Mouse (Mus musculus): ENCODE results near the gene Hoxa13. TPM values are rescaled to one million over a fixed set of nuclear protein-coding genes. Genes with fewer than 3 reads are reported as not detected.

Gene Hoxa13
- total RNA-seq, 2 experiments from 2014 or later: not detected

GRCm38 (mm10) chr6:52234428-52235140 lies 26.1 kb downstream of the Hoxa13 start:
- no peak for DNase-seq

- no peak for DNase-seq
These were observed 26.9 kb downstream of the Hoxa13 start for GRCm38 (mm10) chr6:52233546-52234427.

- no peak for DNase-seq
These were observed 27.6 kb downstream of the Hoxa13 start for GRCm38 (mm10) chr6:52232984-52233545.

GRCm38 (mm10) chr6:52232568-52232965 lies 28.1 kb downstream of the Hoxa13 start:
- DNase-seq: no peak

GRCm38 (mm10) chr6:52231885-52232567 lies 28.7 kb downstream of the Hoxa13 start:
- no peak for DNase-seq

- DNase-seq: no peak
These were observed 30.0 kb downstream of the Hoxa13 start, which contains the start of gene Hoxa9 for GRCm38 (mm10) chr6:52230516-52231165. Gene Hoxa9, minus strand, starts transcription at chr6:52231089.

- DNase-seq: no peak
These were observed 30.9 kb downstream of the Hoxa13 start for GRCm38 (mm10) chr6:52229558-52230416.

GRCm38 (mm10) chr6:52228475-52229465 lies 31.9 kb downstream of the Hoxa13 start:
- no peak for DNase-seq

- no peak for DNase-seq
These were observed 33.0 kb downstream of the Hoxa13 start for GRCm38 (mm10) chr6:52227470-52228222.

GRCm38 (mm10) chr6:52226569-52227257 lies 34.0 kb downstream of the Hoxa13 start:
- DNase-seq: no peak

- no peak for DNase-seq
These were observed 34.8 kb downstream of the Hoxa13 start for GRCm38 (mm10) chr6:52225612-52226568.

- no peak for DNase-seq
These were observed 35.6 kb downstream of the Hoxa13 start for GRCm38 (mm10) chr6:52224895-52225611.

- DNase-seq: no peak
These were observed 36.5 kb downstream of the Hoxa13 start for GRCm38 (mm10) chr6:52223939-52224760.

GRCm38 (mm10) chr6:52222729-52223128 lies 38.0 kb downstream of the Hoxa13 start:
- no peak for DNase-seq

GRCm38 (mm10) chr6:52221993-52222685 lies 38.5 kb downstream of the Hoxa13 start:
- no peak for DNase-seq

Data from layer of hippocampus, postnatal 36 days (tissue).